Mouse (Mus musculus) kidney, embryonic 14.5 days (tissue): ENCODE results near the gene Nupr1l. TPM values are rescaled to one million over a fixed set of nuclear protein-coding genes. Genes with fewer than 3 reads are reported as not detected.
"Not testable (repeated sequence)": the region's sequence is repeated elsewhere in the genome, so short reads cannot be mapped to it uniquely, and the experiment has no call there.

Experiments used
- ATAC-seq: fragments of 200-750 bp; cut with Nextera tagmentation; 2 replicates; pipeline ENCODE4 v1.8.0; 2017; ENCODE audit warnings: moderate number of reproducible peaks, mild to moderate bottlenecking, moderate TSS enrichment, moderate library complexity; ENCODE audit not compliant: low FRiP score, low TSS enrichment
- H3K27ac ChIP-seq: fragments of 300-500 bp; sonication (generic); 2 replicates; pipeline ENCODE4 v1.5.1; 2014; ENCODE audit warnings: low read depth, mild to moderate bottlenecking, low read length, moderate library complexity, mixed read lengths
- H3K27me3 ChIP-seq: fragments of 300-500 bp; sonication (generic); 2 replicates; pipeline ENCODE4 v1.6.1; 2014; ENCODE audit warnings: mild to moderate bottlenecking, low read length; ENCODE audit not compliant: control insufficient read depth, insufficient read depth
- H3K36me3 ChIP-seq: fragments of 300-500 bp; sonication (generic); 2 replicates; pipeline ENCODE4 v1.6.1; 2014; ENCODE audit warnings: low read length, mixed read lengths; ENCODE audit not compliant: control insufficient read depth, insufficient read depth
- H3K4me1 ChIP-seq: fragments of 300-500 bp; sonication (generic); 2 replicates; pipeline ENCODE4 v1.6.1; 2014; ENCODE audit warnings: low read length, mixed read lengths; ENCODE audit not compliant: control insufficient read depth, insufficient read depth
- H3K4me2 ChIP-seq: fragments of 300-500 bp; sonication (generic); replicated peaks from 2 replicates; pipeline ENCODE4 v1.6.1; 2014; ENCODE audit warnings: low read depth, mild to moderate bottlenecking, low read length
- H3K4me3 ChIP-seq: fragments of 300-500 bp; sonication (generic); 2 replicates; pipeline ENCODE4 v1.5.1; 2014; ENCODE audit warnings: mild to moderate bottlenecking, low read length
- H3K9ac ChIP-seq: fragments of 300-500 bp; sonication (generic); 2 replicates; pipeline ENCODE4 v1.6.1; 2014; ENCODE audit warnings: low read depth, mild to moderate bottlenecking, low read length, moderate library complexity
- H3K9me3 ChIP-seq: fragments of 300-500 bp; sonication (generic); 2 replicates; pipeline ENCODE4 v1.6.1; 2016; ENCODE audit warnings: low read length; ENCODE audit not compliant: control insufficient read depth
- WGBS: fragments of 180-500 bp; shearing (Covaris S2); extraction: QIAGEN DNeasy Blood & Tissue Kit; methylation state at CpG from one replicate; pipeline ENCODE4 v1.1.7; 2014; 5-methylcytosine and 5-hydroxymethylcytosine counted together
- polyA plus RNA-seq: library from polyadenylated mRNA; unstranded; fragments of >200 nt; fragmentation: Nextera tagmentation; extraction: Ambion mirVana; gene quantifications from 2 replicates; pipeline ENCODE4 v1.2.1, GENCODE M21; 2014

Gene Nupr1l
- polyA plus RNA-seq, 1 experiment from 2014 or later, result 3.5 TPM

- Histone ChIP-seq H3K4me3 (peak overlapping the region; percentile 73), H3K36me3 (no peaks in the 10 kb centered on the region; the same call in 1 of the 2 replicates), H3K27me3 (no peaks in the 10 kb centered on the region), H3K4me1 (no peaks in the 10 kb centered on the region), H3K9ac (peak overlapping the region; percentile 82), H3K4me2 (peak overlapping the region; percentile 84), H3K27ac (no peak overlapping the region), H3K9me3 (no peaks in the 10 kb centered on the region)
- WGBS, result 32% methylated on average over 4 of the region's 4 CpGs
- ATAC-seq, result no peak
These were observed 565 bp upstream of the Nupr1l start for GRCm38 (mm10) chr5:129907775-129908174.

- no peaks in the 10 kb centered on the region for H3K4me1 ChIP-seq
- peak overlapping the region; percentile 84 for H3K4me2 ChIP-seq
- ATAC-seq, result no peak
- H3K9ac ChIP-seq, result peak overlapping the region; percentile 82; the same call in 1 of the 2 replicates
- H3K27ac ChIP-seq, result peak overlapping the region; percentile 95; the same call in 1 of the 2 replicates
- WGBS, result 78% methylated on average over 9 of the region's 9 CpGs
- peak overlapping the region; percentile 73 for H3K4me3 ChIP-seq
- H3K27me3 ChIP-seq, result no peaks in the 10 kb centered on the region
- no peaks in the 10 kb centered on the region for H3K36me3 ChIP-seq
- H3K9me3 ChIP-seq, result no peaks in the 10 kb centered on the region
These were observed 807 bp downstream of the Nupr1l start for GRCm38 (mm10) chr5:129909147-129909546.

GRCm38 (mm10) chr5:129909591-129909990 lies 1.3 kb downstream of the Nupr1l start:
- Histone ChIP-seq H3K36me3 (no peaks in the 10 kb centered on the region), H3K27me3 (no peaks in the 10 kb centered on the region), H3K9ac (no peak overlapping the region), H3K4me1 (no peaks in the 10 kb centered on the region), H3K9me3 (no peaks in the 10 kb centered on the region), H3K4me2 (no peak overlapping the region), H3K27ac (no peak overlapping the region), H3K4me3 (no peak overlapping the region)
- no peak for ATAC-seq
- 84% methylated on average over 7 of the region's 7 CpGs for WGBS

GRCm38 (mm10) chr5:129914024-129914423 lies 5.7 kb downstream of the Nupr1l start:
- H3K36me3 ChIP-seq, result no peaks in the 10 kb centered on the region
- peak; percentile 41; the same call in 1 of the 2 replicates for ATAC-seq
- H3K4me2 ChIP-seq, result no peak overlapping the region
- H3K9ac ChIP-seq, result no peak overlapping the region
- no peak overlapping the region for H3K4me3 ChIP-seq
- H3K27ac ChIP-seq, result no peak overlapping the region
- H3K9me3 ChIP-seq, result no peaks in the 10 kb centered on the region
- no peaks in the 10 kb centered on the region for H3K27me3 ChIP-seq
- 34% methylated on average over 2 of the region's 2 CpGs for WGBS
- no peaks in the 10 kb centered on the region for H3K4me1 ChIP-seq

- WGBS, result 85% methylated on average over 11 of the region's 11 CpGs
- H3K27ac ChIP-seq, H3K4me2 ChIP-seq, ATAC-seq, H3K27me3 ChIP-seq, H3K36me3 ChIP-seq, H3K4me3 ChIP-seq, H3K9ac ChIP-seq, H3K4me1 ChIP-seq, H3K9me3 ChIP-seq: not testable (repeated sequence)
These were observed 7.2 kb downstream of the Nupr1l start for GRCm38 (mm10) chr5:129915491-129915890.

- no peak overlapping the region for H3K4me3 ChIP-seq
- no peak for ATAC-seq
These were observed 9.8 kb downstream of the Nupr1l start for GRCm38 (mm10) chr5:129918065-129918651.

GRCm38 (mm10) chr5:129918752-129919151 lies 10.4 kb downstream of the Nupr1l start:
- H3K9ac ChIP-seq, result no peak overlapping the region
- WGBS, result 77% methylated on average over 9 of the region's 9 CpGs
- H3K27me3 ChIP-seq, result no peaks in the 10 kb centered on the region
- H3K9me3 ChIP-seq, result no peaks in the 10 kb centered on the region
- H3K4me2 ChIP-seq, result no peak overlapping the region
- no peaks in the 10 kb centered on the region for H3K36me3 ChIP-seq
- no peak overlapping the region for H3K27ac ChIP-seq
- no peak overlapping the region for H3K4me3 ChIP-seq
- ATAC-seq, result no peak
- H3K4me1 ChIP-seq, result no peaks in the 10 kb centered on the region

More at GRCm38 (mm10) chr5:129918065-129918651, 9.8 kb downstream of the Nupr1l start:
- WGBS, result 90% methylated on average over 24 of the region's 24 CpGs
- no peak overlapping the region for H3K27ac ChIP-seq
- H3K4me1 ChIP-seq, result no peaks in the 10 kb centered on the region
- no peak overlapping the region for H3K4me2 ChIP-seq
- no peaks in the 10 kb centered on the region for H3K9me3 ChIP-seq
- H3K36me3 ChIP-seq, result no peaks in the 10 kb centered on the region
- no peak overlapping the region for H3K9ac ChIP-seq
- no peaks in the 10 kb centered on the region for H3K27me3 ChIP-seq

GRCm38 (mm10) chr5:129919320-129919719 lies 11.0 kb downstream of the Nupr1l start:
- no peaks in the 10 kb centered on the region for H3K9me3 ChIP-seq
- H3K36me3 ChIP-seq, result no peaks in the 10 kb centered on the region
- 59% methylated on average over 8 of the region's 8 CpGs for WGBS
- H3K4me1 ChIP-seq, result no peaks in the 10 kb centered on the region
- no peaks in the 10 kb centered on the region for H3K27me3 ChIP-seq
- H3K9ac ChIP-seq, result no peak overlapping the region
- no peak overlapping the region for H3K4me3 ChIP-seq
- H3K4me2 ChIP-seq, result no peak overlapping the region
- no peak overlapping the region for H3K27ac ChIP-seq
- no peak for ATAC-seq

- no peak for ATAC-seq
- WGBS, result 96% methylated on average over 4 of the region's 4 CpGs
- no peaks in the 10 kb centered on the region for H3K36me3 ChIP-seq
- no peaks in the 10 kb centered on the region for H3K27me3 ChIP-seq
- H3K9ac ChIP-seq, result no peak overlapping the region
- H3K9me3 ChIP-seq, result no peaks in the 10 kb centered on the region
- H3K4me2 ChIP-seq, result no peak overlapping the region
- H3K4me1 ChIP-seq, result no peaks in the 10 kb centered on the region
- no peak overlapping the region for H3K4me3 ChIP-seq
- no peak overlapping the region for H3K27ac ChIP-seq
These were observed 13.6 kb downstream of the Nupr1l start for GRCm38 (mm10) chr5:129921972-129922371.
